Mouse (Mus musculus): ENCODE data around the gene Gm42906. TPM values are rescaled to one million over a fixed set of nuclear protein-coding genes. Genes with fewer than 3 reads are reported as not detected.

Gm42906 gene
- polyA plus RNA-seq, 1 experiment from 2014 or later = not detected

- H3K27ac ChIP-seq (ENCODE audit: low read length) = no peak overlapping the region
- no peaks in the 10 kb centered on the region for H3K27me3 ChIP-seq (replicated peaks; ENCODE audit: control insufficient read depth, insufficient read depth, low read length)
- H3K4me3 ChIP-seq (ENCODE audit: low read length) = no peak overlapping the region
- no peaks in the 10 kb centered on the region for H3K36me3 ChIP-seq (ENCODE audit: control insufficient read depth, insufficient read depth, low read length)
- H3K9me3 ChIP-seq (ENCODE audit: control insufficient read depth, low read length) = no peaks in the 10 kb centered on the region
- no peak overlapping the region for H3K9ac ChIP-seq (ENCODE audit: low read depth, low read length)
- 63% methylated on average over 2 of the region's 2 CpGs for WGBS
- H3K4me2 ChIP-seq (ENCODE audit: low read depth, low read length) = no peak overlapping the region
- H3K4me1 ChIP-seq (ENCODE audit: control insufficient read depth, insufficient read depth, low read length) = no peaks in the 10 kb centered on the region
- no peak for ATAC-seq
These were observed 53.1 kb downstream of the Gm42906 start for GRCm38 (mm10) chr5:151374825-151375224.

GRCm38 (mm10) chr5:151371130-151371529 is 56.8 kb downstream of the Gm42906 start:
- no peaks in the 10 kb centered on the region for H3K36me3 ChIP-seq (ENCODE audit: control insufficient read depth, insufficient read depth, low read length)
- no peak overlapping the region for H3K4me2 ChIP-seq (ENCODE audit: low read depth, low read length)
- 88% methylated on average over 2 of the region's 2 CpGs for WGBS
- H3K27ac ChIP-seq (ENCODE audit: low read length) = no peak overlapping the region
- ATAC-seq = no peak
- H3K4me1 ChIP-seq (ENCODE audit: control insufficient read depth, insufficient read depth, low read length) = peaks cover 2% of the 10 kb centered on the region; the same call in 1 of the 2 replicates
- H3K4me3 ChIP-seq (ENCODE audit: low read length) = no peak overlapping the region
- no peaks in the 10 kb centered on the region for H3K27me3 ChIP-seq (replicated peaks; ENCODE audit: control insufficient read depth, insufficient read depth, low read length)
- H3K9ac ChIP-seq (ENCODE audit: low read depth, low read length) = no peak overlapping the region
- no peaks in the 10 kb centered on the region for H3K9me3 ChIP-seq (ENCODE audit: control insufficient read depth, low read length)

DNA sequence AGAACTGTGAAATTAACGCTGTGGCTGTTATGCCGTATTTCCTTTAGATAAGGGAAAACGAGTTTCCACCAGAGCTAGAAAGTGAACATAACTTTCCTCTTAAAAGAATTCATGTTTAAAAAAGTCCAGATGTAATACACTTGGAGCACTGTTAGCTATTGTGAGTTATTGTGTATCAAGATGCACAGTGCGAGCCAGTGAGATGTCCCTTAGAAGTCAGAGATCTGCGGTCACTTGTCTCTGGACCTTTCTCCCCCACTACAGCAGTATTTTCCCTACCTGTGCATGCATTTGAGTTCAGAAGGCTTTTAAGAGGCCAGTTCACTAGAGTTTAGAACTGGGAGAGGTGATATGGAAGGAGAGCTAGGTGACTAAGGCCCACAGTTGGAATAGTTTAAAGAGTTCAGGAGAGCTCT is 58.6 kb downstream of the Gm42906 start:
- Histone ChIP-seq H3K9ac (ENCODE audit: low read depth, low read length) (peak overlapping the region; percentile 80), H3K27ac (ENCODE audit: low read length) (peak overlapping the region; percentile 99), H3K9me3 (ENCODE audit: control insufficient read depth, low read length) (no peaks in the 10 kb centered on the region), H3K4me2 (ENCODE audit: low read depth, low read length) (peak overlapping the region; percentile 70), H3K4me3 (ENCODE audit: low read length) (peak overlapping the region; percentile 57), H3K36me3 (ENCODE audit: control insufficient read depth, insufficient read depth, low read length) (no peaks in the 10 kb centered on the region), H3K4me1 (ENCODE audit: control insufficient read depth, insufficient read depth, low read length) (peaks cover 2% of the 10 kb centered on the region; the same call in 1 of the 2 replicates), H3K27me3 (replicated peaks; ENCODE audit: control insufficient read depth, insufficient read depth, low read length) (no peaks in the 10 kb centered on the region)
- ATAC-seq = no peak
- 34% methylated on average over 5 of the region's 5 CpGs for WGBS

DNA sequence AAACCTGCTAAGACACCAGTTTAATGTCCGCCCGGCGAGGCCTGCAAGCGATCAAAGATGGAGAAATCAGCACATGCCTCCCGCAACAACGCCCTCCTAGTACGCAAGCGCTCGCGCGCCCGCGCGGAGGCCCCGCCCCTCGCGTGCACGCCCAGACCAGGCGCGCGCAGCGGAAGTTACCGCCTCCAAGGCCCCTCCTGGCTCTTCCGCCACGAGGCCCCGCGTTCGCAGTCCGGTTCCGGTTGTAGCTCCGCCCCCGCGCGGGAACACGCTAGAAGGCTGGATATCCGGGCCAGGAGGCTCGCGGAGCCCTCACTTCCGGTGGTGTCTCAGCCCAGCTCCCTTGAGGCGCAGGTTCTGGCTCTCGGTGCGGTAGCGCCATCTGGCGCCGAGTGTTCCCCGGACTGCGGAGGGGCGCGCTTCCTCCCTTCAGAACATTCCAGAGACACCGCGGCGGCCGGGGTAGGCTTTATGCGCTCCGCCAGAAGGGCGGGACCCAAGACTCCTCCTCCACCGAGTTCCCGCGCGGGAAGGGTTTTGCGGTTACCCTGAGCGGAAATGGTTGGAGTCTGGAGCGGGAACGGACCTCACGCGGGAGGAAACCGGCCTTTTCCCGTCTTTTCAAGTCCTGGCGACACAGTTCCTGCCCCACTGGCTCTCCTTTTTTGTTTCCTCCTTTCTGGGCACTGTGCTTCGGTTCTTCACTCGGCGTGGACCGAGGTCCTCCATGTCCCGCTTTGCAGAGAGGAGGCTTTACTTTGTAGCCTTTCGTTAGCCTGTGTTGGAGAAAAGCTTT is 59.4 kb downstream of the Gm42906 start:
- Histone ChIP-seq H3K4me1 (ENCODE audit: control insufficient read depth, insufficient read depth, low read length) (peaks cover 2% of the 10 kb centered on the region; the same call in 1 of the 2 replicates), H3K27ac (ENCODE audit: low read length) (peak overlapping the region; percentile 99), H3K4me3 (ENCODE audit: low read length) (peak overlapping the region; percentile 57), H3K27me3 (replicated peaks; ENCODE audit: control insufficient read depth, insufficient read depth, low read length) (no peaks in the 10 kb centered on the region), H3K4me2 (ENCODE audit: low read depth, low read length) (peak overlapping the region; percentile 70), H3K9ac (ENCODE audit: low read depth, low read length) (peak overlapping the region; percentile 80), H3K36me3 (ENCODE audit: control insufficient read depth, insufficient read depth, low read length) (no peaks in the 10 kb centered on the region), H3K9me3 (ENCODE audit: control insufficient read depth, low read length) (no peaks in the 10 kb centered on the region)
- under 1% methylated on average over 75 of the region's 75 CpGs for WGBS
- ATAC-seq = peak; percentile 99

GRCm38 (mm10) chr5:151367881-151368394 is 60.0 kb downstream of the Gm42906 start:
- H3K36me3 ChIP-seq (ENCODE audit: control insufficient read depth, insufficient read depth, low read length) = no peaks in the 10 kb centered on the region
- H3K4me1 ChIP-seq (ENCODE audit: control insufficient read depth, insufficient read depth, low read length) = peaks cover 2% of the 10 kb centered on the region; the same call in 1 of the 2 replicates
- H3K27ac ChIP-seq (ENCODE audit: low read length) = peak overlapping the region; percentile 82
- H3K9me3 ChIP-seq (ENCODE audit: control insufficient read depth, low read length) = no peaks in the 10 kb centered on the region
- WGBS = 4% methylated on average over 16 of the region's 16 CpGs
- H3K4me2 ChIP-seq (ENCODE audit: low read depth, low read length) = peak overlapping the region; percentile 54
- peak overlapping the region; percentile 52 for H3K4me3 ChIP-seq (ENCODE audit: low read length)
- peak; percentile 17 for ATAC-seq
- no peaks in the 10 kb centered on the region for H3K27me3 ChIP-seq (replicated peaks; ENCODE audit: control insufficient read depth, insufficient read depth, low read length)
- H3K9ac ChIP-seq (ENCODE audit: low read depth, low read length) = peak overlapping the region; percentile 65

GRCm38 (mm10) chr5:151367317-151367716 is 60.6 kb downstream of the Gm42906 start:
- no peaks in the 10 kb centered on the region for H3K27me3 ChIP-seq (replicated peaks; ENCODE audit: control insufficient read depth, insufficient read depth, low read length)
- peaks cover 2% of the 10 kb centered on the region; the same call in 1 of the 2 replicates for H3K4me1 ChIP-seq (ENCODE audit: control insufficient read depth, insufficient read depth, low read length)
- peak overlapping the region; percentile 82 for H3K27ac ChIP-seq (ENCODE audit: low read length)
- H3K9ac ChIP-seq (ENCODE audit: low read depth, low read length) = peak overlapping the region; percentile 65; the same call in 1 of the 2 replicates
- no peak for ATAC-seq
- no peaks in the 10 kb centered on the region for H3K36me3 ChIP-seq (ENCODE audit: control insufficient read depth, insufficient read depth, low read length)
- H3K9me3 ChIP-seq (ENCODE audit: control insufficient read depth, low read length) = no peaks in the 10 kb centered on the region
- H3K4me2 ChIP-seq (ENCODE audit: low read depth, low read length) = peak overlapping the region; percentile 54
- WGBS = 74% methylated on average over 1 of the region's 1 CpGs
- H3K4me3 ChIP-seq (ENCODE audit: low read length) = peak overlapping the region; percentile 52

- Histone ChIP-seq H3K4me1 (ENCODE audit: control insufficient read depth, insufficient read depth, low read length) (peaks cover 2% of the 10 kb centered on the region; the same call in 1 of the 2 replicates), H3K9ac (ENCODE audit: low read depth, low read length) (no peak overlapping the region), H3K36me3 (ENCODE audit: control insufficient read depth, insufficient read depth, low read length) (no peaks in the 10 kb centered on the region), H3K27me3 (replicated peaks; ENCODE audit: control insufficient read depth, insufficient read depth, low read length) (no peaks in the 10 kb centered on the region), H3K9me3 (ENCODE audit: control insufficient read depth, low read length) (no peaks in the 10 kb centered on the region), H3K27ac (ENCODE audit: low read length) (no peak overlapping the region), H3K4me3 (ENCODE audit: low read length) (no peak overlapping the region), H3K4me2 (ENCODE audit: low read depth, low read length) (no peak overlapping the region)
- WGBS = 76% methylated on average over 3 of the region's 3 CpGs
- no peak for ATAC-seq
These were observed 64.5 kb downstream of the Gm42906 start for GRCm38 (mm10) chr5:151363343-151364000.

DNA sequence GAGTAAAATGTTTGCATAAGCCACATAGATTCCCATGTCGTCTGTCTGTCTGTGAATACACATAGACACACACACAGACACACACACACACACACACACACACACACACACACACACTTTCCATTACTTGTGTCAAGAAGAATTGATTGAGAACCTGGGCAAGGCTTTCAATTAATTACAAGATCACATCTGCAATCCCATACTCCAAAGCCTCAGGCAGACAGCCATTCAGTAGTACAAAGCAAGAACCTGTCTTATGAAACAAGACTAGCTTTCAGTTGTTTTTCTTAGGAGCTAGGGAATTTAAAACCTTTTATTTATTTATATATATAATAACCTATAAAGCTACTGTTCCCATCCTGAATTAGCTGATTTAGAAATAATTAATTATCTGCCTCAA is 78.3 kb downstream of the Gm42906 start:
- H3K4me1 ChIP-seq (ENCODE audit: control insufficient read depth, insufficient read depth, low read length) = no peaks in the 10 kb centered on the region
- H3K27me3 ChIP-seq (replicated peaks; ENCODE audit: control insufficient read depth, insufficient read depth, low read length) = no peaks in the 10 kb centered on the region
- no peak overlapping the region for H3K4me2 ChIP-seq (ENCODE audit: low read depth, low read length)
- ATAC-seq = no peak
- 50% methylated on average over 1 of the region's 1 CpGs for WGBS
- H3K27ac ChIP-seq (ENCODE audit: low read length) = no peak overlapping the region
- no peaks in the 10 kb centered on the region for H3K36me3 ChIP-seq (ENCODE audit: control insufficient read depth, insufficient read depth, low read length)
- H3K9me3 ChIP-seq (ENCODE audit: control insufficient read depth, low read length) = no peaks in the 10 kb centered on the region
- H3K9ac ChIP-seq (ENCODE audit: low read depth, low read length) = no peak overlapping the region
- H3K4me3 ChIP-seq (ENCODE audit: low read length) = no peak overlapping the region

DNA sequence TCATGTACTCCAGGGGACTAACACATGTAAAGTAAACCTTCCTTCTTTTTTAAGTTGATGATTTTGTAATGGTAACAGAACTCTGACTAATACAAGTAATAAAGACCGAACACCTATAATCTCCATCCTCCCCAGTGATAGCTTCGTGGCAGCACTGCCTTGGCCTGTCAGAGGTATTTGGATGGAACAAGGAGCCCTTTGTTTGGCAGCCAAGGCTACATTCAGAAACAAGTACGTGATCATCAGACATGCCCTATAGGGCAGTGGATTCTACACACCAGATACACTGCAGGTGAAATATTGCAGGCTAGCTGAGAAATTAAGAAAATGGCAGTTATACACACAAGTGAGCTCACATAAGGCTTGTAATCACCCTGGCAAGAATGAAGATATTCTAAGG is 79.5 kb downstream of the Gm42906 start:
- WGBS = 67% methylated on average over 3 of the region's 3 CpGs
- Histone ChIP-seq H3K36me3 (ENCODE audit: control insufficient read depth, insufficient read depth, low read length) (no peaks in the 10 kb centered on the region), H3K9me3 (ENCODE audit: control insufficient read depth, low read length) (no peaks in the 10 kb centered on the region), H3K4me3 (ENCODE audit: low read length) (no peak overlapping the region), H3K27ac (ENCODE audit: low read length) (no peak overlapping the region), H3K4me1 (ENCODE audit: control insufficient read depth, insufficient read depth, low read length) (no peaks in the 10 kb centered on the region), H3K27me3 (replicated peaks; ENCODE audit: control insufficient read depth, insufficient read depth, low read length) (no peaks in the 10 kb centered on the region), H3K4me2 (ENCODE audit: low read depth, low read length) (no peak overlapping the region), H3K9ac (ENCODE audit: low read depth, low read length) (no peak overlapping the region)
- ATAC-seq = no peak

All from intestine, embryonic 16.5 days (tissue).